Mouse (Mus musculus): ENCODE measurements around the gene Tmc6.

Gene Tmc6

GRCm38 (mm10) chr11:117755891-117756290 lies 26.1 kb downstream of the Tmc6 start:
- no peak for DNase-seq (ENCODE audit: low spot score)

GRCm38 (mm10) chr11:117751544-117751943 lies 30.5 kb downstream of the Tmc6 start:
- no peak for DNase-seq (ENCODE audit: low spot score)

GRCm38 (mm10) chr11:117749414-117749813 lies 32.6 kb downstream of the Tmc6 start:
- no peak for DNase-seq (ENCODE audit: low spot score)

GRCm38 (mm10) chr11:117748628-117749027 lies 33.4 kb downstream of the Tmc6 start:
- no peak for DNase-seq (ENCODE audit: low spot score)

- DNase-seq (ENCODE audit: low spot score) = peak; percentile 54
Measured at GRCm38 (mm10) chr11:117743454-117744030, 38.5 kb downstream of the Tmc6 start.

GRCm38 (mm10) chr11:117742715-117743114 lies 39.3 kb downstream of the Tmc6 start:
- DNase-seq (ENCODE audit: low spot score) = no peak

GRCm38 (mm10) chr11:117742243-117742642 lies 39.8 kb downstream of the Tmc6 start:
- DNase-seq (ENCODE audit: low spot score) = no peak

GRCm38 (mm10) chr11:117741128-117741527 lies 40.9 kb downstream of the Tmc6 start:
- no peak for DNase-seq (ENCODE audit: low spot score)

GRCm38 (mm10) chr11:117738123-117738522 lies 43.9 kb downstream of the Tmc6 start:
- DNase-seq (ENCODE audit: low spot score) = no peak

- DNase-seq (ENCODE audit: low spot score) = no peak
Measured at GRCm38 (mm10) chr11:117736037-117736689, 45.8 kb downstream of the Tmc6 start.

- DNase-seq (ENCODE audit: low spot score) = no peak
Measured at GRCm38 (mm10) chr11:117731470-117731869, 50.5 kb downstream of the Tmc6 start.

- DNase-seq (ENCODE audit: low spot score) = no peak
Measured at GRCm38 (mm10) chr11:117730490-117730838, 51.5 kb downstream of the Tmc6 start.

- DNase-seq (ENCODE audit: low spot score) = no peak
Measured at GRCm38 (mm10) chr11:117729798-117730489, 52.1 kb downstream of the Tmc6 start.

GRCm38 (mm10) chr11:117729341-117729740 lies 52.7 kb downstream of the Tmc6 start:
- no peak for DNase-seq (ENCODE audit: low spot score)

- peak; percentile 30 for DNase-seq (ENCODE audit: low spot score)
Measured at GRCm38 (mm10) chr11:117728841-117729240, 53.2 kb downstream of the Tmc6 start.

GRCm38 (mm10) chr11:117728245-117728644 lies 53.8 kb downstream of the Tmc6 start:
- no peak for DNase-seq (ENCODE audit: low spot score)

- DNase-seq (ENCODE audit: low spot score) = no peak
Measured at GRCm38 (mm10) chr11:117727031-117727430, 55.0 kb downstream of the Tmc6 start.

- no peak for DNase-seq (ENCODE audit: low spot score)
Measured at GRCm38 (mm10) chr11:117724604-117725301, 57.2 kb downstream of the Tmc6 start.

- DNase-seq (ENCODE audit: low spot score) = no peak
Measured at GRCm38 (mm10) chr11:117718838-117719237, 63.2 kb downstream of the Tmc6 start.

Data from embryo, embryonic 10.5 days (tissue).